Mouse (Mus musculus): Measurements from ENCODE around the gene Timm13.

GRCm38 (mm10) chr10:80935698-80936097 lies 34.9 kb upstream of the Timm13 start:
- TF ChIP-seq POLR2A (IDR thresholded peaks at IDR 0.05; ENCODE audit: insufficient read depth, low read depth, low read length): no peak
- no peak for TF ChIP-seq CTCF (IDR thresholded peaks at IDR 0.05; ENCODE audit: insufficient read depth, low read depth, low read length)

All from olfactory bulb, adult 2 months (tissue).